Mouse (Mus musculus) embryonic fibroblast, embryonic 13.5 days (primary cell): ENCODE data around the gene Ctns. TPM values are rescaled to one million over a fixed set of nuclear protein-coding genes. Genes with fewer than 3 reads are reported as not detected.

Experiments
- H3K27ac ChIP-seq: 2 replicates; pipeline ENCODE4 v1.5.1; 2012; ENCODE audit warnings: low read length, control low read depth, inconsistent platforms; ENCODE audit not compliant: insufficient read depth
- H3K4me1 ChIP-seq: 2 replicates; pipeline ENCODE4 v1.6.1; 2011; ENCODE audit warnings: low read length; ENCODE audit not compliant: control insufficient read depth, insufficient read depth
- H3K4me3 ChIP-seq: 2 replicates; pipeline ENCODE4 v1.5.1; 2011; ENCODE audit warnings: mild to moderate bottlenecking, control low read depth, low read length; ENCODE audit not compliant: insufficient read depth
- CTCF ChIP-seq: IDR thresholded peaks from 2 replicates; pipeline ENCODE4 v1.5.1; 2011; ENCODE audit warnings: mild to moderate bottlenecking, control low read depth, low read length, moderate library complexity, borderline replicate concordance; ENCODE audit not compliant: insufficient read depth
- POLR2A ChIP-seq: IDR thresholded peaks from 2 replicates; pipeline ENCODE4 v1.6.1; 2011; ENCODE audit warnings: low read depth, mild to moderate bottlenecking, control low read depth, low read length, moderate library complexity
- polyA plus RNA-seq: library from polyadenylated mRNA; stranded (reverse); fragments of >200 nt; gene quantifications from 2 replicates; pipeline ENCODE4 v1.2.4, GENCODE M21; 2011; ENCODE audit warnings: low read depth; ENCODE audit not compliant: missing spikeins, insufficient read length

Ctns gene
- polyA plus RNA-seq, 1 experiment: 22.1 TPM

- Histone ChIP-seq H3K4me3 (peak within 1 kb of the TSS; percentile 64), H3K27ac (no peak within 1 kb of the TSS)
- TF ChIP-seq POLR2A: peak; percentile 79
- no peak for TF ChIP-seq CTCF
Measured at GRCm38 (mm10) chr11:73199230-73199712, 429 bp upstream of the Ctns start, which contains the start of gene Shpk. Gene Shpk, plus strand, starts transcription at chr11:73199460.

GRCm38 (mm10) chr11:73198190-73198589 is 652 bp downstream of the Ctns start:
- Histone ChIP-seq H3K4me3 (peak overlapping the region; percentile 64), H3K4me1 (peaks cover under 1% of the 10 kb centered on the region; the same call in 1 of the 2 replicates), H3K27ac (no peak overlapping the region)
- TF ChIP-seq POLR2A: no peak
- no peak for TF ChIP-seq CTCF

More at GRCm38 (mm10) chr11:73199230-73199712, 429 bp upstream of the Ctns start, which contains the start of gene Shpk:
- no peaks in the 10 kb centered on the region for H3K4me1 ChIP-seq

- H3K27ac ChIP-seq: no peak overlapping the region
- H3K4me1 ChIP-seq: peaks cover 2% of the 10 kb centered on the region; the same call in 1 of the 2 replicates
- TF ChIP-seq POLR2A (no peak), CTCF (no peak)
- no peak overlapping the region for H3K4me3 ChIP-seq
Measured at GRCm38 (mm10) chr11:73194444-73194843, 4.4 kb downstream of the Ctns start.

GRCm38 (mm10) chr11:73193047-73193446 is 5.8 kb downstream of the Ctns start:
- TF ChIP-seq CTCF (no peak), POLR2A (no peak)
- peaks cover 2% of the 10 kb centered on the region; the same call in 1 of the 2 replicates for H3K4me1 ChIP-seq
- no peak overlapping the region for H3K4me3 ChIP-seq
- H3K27ac ChIP-seq: no peak overlapping the region

GRCm38 (mm10) chr11:73187231-73187630 is 11.6 kb downstream of the Ctns start:
- no peaks in the 10 kb centered on the region for H3K4me1 ChIP-seq
- H3K4me3 ChIP-seq: no peak overlapping the region
- no peak overlapping the region for H3K27ac ChIP-seq
- TF ChIP-seq CTCF: no peak
- TF ChIP-seq POLR2A: no peak

- H3K4me1 ChIP-seq: no peaks in the 10 kb centered on the region
Measured at GRCm38 (mm10) chr11:73185872-73186615, 12.8 kb downstream of the Ctns start.

GRCm38 (mm10) chr11:73177895-73178294 is 20.9 kb downstream of the Ctns start:
- Histone ChIP-seq H3K27ac (peak overlapping the region; percentile 81), H3K4me3 (peak overlapping the region; percentile 98), H3K4me1 (no peaks in the 10 kb centered on the region; the same call in 1 of the 2 replicates)
- no peak for TF ChIP-seq CTCF
- no peak for TF ChIP-seq POLR2A

More at GRCm38 (mm10) chr11:73185872-73186615, 12.8 kb downstream of the Ctns start:
- Histone ChIP-seq H3K4me3 (no peak overlapping the region), H3K27ac (no peak overlapping the region)
- no peak for TF ChIP-seq CTCF

- H3K27ac ChIP-seq: peak overlapping the region; percentile 93
- H3K4me3 ChIP-seq: peak overlapping the region; percentile 98
- no peaks in the 10 kb centered on the region; the same call in none of the 2 replicates for H3K4me1 ChIP-seq
- TF ChIP-seq POLR2A (peak; percentile 57), CTCF (no peak)
Measured at GRCm38 (mm10) chr11:73177509-73177875, 21.4 kb downstream of the Ctns start.

- Histone ChIP-seq H3K4me1 (peaks cover 2% of the 10 kb centered on the region), H3K4me3 (peak within 1 kb of the TSS; percentile 98), H3K27ac (peak within 1 kb of the TSS; percentile 93)
- peak; percentile 70 for TF ChIP-seq POLR2A
- no peak for TF ChIP-seq CTCF
Measured at GRCm38 (mm10) chr11:73176608-73177508, 22.0 kb downstream of the Ctns start, which contains the start of the genes Emc6 and Tax1bp3. Gene Emc6, minus strand, starts transcription at chr11:73177037. Gene Tax1bp3, plus strand, starts transcription at chr11:73177083.

- TF ChIP-seq CTCF (no peak), POLR2A (no peak)
- Histone ChIP-seq H3K4me1 (peaks cover 3% of the 10 kb centered on the region), H3K4me3 (peak overlapping the region; percentile 98), H3K27ac (no peak overlapping the region)
Measured at GRCm38 (mm10) chr11:73176186-73176585, 22.7 kb downstream of the Ctns start.
